Mouse (Mus musculus) c-Kit-positive CD71-positive TER-119-negative erythroid progenitor cells, embryonic 14.5 days (primary cell): Measurements from ENCODE around the gene Bak1.

Experiments used
- DNase-seq: peaks from one replicate; pipeline ENCODE4 v3.0.0-alpha.2; 2013; ENCODE audit warnings: low read depth

The Bak1 gene

DNA sequence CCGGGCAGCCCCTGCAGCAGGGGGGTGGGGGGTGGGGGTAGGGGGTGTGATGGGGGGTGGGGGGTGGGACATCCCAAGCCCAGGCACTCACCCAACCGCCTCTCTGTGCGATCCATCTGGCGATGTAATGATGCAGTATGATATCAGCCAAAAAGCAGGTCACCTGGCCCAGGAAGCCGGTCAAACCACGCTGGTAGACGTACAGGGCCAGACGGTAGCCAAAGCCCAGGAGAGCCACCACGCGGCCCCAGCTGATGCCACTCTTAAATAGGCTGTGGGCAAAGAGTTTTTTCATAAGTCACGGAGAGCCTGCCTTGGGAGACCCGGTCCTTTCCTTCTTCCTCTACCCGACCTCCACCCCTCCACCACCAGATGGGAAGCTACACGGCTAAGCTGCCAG lies 7.7 kb downstream of the Bak1 start:
- no peak for DNase-seq

DNA sequence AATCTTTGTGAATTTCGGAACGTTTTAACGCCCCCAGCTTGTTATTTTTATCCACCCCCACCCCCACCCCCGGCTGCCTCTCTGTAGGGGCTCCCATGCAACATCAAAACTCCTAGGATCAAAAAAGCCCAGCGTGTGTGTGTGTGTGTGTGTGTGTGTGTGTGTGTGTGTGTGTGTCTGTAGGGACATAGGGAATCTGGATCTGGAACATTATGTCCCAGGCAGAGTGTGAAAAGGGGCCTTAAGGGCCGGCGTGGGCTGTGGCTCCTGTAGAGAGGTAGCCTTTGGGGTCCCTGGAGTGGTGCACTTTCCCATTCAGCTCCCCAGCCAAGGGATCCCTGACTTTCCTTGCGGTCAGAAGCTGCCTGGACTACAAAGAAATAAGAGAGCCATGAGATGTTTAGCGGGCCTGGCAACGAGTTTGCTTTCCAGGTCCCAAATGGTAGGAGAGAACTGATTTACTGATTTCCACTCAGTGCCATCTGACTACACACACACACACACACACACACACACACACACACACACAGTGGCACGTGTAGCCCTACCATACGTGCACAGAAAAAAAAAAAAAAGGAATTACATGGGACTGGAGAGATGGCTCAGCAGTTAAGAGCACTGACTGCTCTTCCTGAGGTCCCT lies 10.1 kb downstream of the Bak1 start:
- no peak for DNase-seq

DNA sequence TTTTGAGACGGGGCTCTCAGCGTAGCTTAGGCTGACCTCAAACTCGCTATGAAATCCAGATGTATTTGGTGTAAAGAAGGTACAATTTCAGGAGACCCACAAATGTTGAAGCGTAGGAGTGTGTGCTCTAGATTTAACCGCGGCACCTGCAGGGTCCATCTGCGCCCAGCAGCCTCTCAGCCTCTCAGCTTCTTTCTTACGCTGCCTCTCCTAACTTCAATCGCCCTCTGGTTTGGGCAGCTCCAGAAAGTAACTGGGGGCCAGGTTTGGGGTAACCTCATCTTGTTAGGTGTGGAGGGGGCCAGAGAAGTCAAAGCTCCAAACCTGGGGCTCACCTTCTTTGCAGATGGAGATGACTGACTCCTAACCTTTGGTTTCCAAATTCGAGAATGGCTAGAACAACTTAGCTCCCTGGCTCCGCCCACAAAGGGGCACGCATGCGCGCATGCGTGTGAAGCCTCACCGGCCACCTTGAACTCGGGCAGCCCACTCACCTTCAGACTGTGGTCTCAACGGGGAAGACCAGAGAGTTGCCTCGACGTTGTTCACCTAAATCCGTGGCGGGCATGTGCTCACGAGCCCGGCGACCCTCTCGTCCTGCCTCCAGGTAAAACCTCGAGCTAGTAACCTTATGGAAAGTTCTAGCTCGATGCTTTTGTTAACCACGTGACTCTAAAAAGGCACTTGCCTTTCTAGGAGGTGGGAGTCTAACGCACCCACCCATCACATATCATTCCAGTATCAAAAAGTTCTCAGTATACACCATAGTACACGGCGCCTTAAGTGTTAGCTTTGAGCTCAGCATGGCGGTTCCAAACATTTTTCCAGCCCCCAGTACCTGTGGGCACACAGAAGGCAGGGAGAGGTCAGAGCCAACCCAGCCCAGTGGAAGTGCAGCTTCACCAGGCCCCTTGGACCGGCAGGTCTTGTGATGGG lies 11.0 kb downstream of the Bak1 start:
- peak; percentile 92 for DNase-seq

DNA sequence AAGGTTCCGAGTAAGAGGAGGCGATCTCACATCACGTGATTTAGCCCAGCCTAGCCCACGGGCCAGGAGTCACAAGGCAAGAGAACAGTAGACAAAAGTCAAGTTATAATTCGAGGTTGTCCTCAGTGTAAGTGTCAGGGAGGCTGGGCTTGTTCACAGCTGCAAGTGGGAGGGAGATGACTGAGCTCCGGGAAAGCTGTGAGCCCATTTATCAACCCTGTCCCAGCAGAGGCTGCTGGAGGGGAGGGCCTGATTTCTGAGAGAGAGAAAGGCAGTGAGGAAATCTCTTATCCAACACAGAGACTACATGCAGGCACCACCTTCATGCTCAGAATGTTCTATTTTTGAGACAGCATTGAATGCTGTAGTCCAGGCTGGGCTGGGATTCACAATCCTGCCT lies 15.9 kb downstream of the Bak1 start:
- peak; percentile 59 for DNase-seq

DNA sequence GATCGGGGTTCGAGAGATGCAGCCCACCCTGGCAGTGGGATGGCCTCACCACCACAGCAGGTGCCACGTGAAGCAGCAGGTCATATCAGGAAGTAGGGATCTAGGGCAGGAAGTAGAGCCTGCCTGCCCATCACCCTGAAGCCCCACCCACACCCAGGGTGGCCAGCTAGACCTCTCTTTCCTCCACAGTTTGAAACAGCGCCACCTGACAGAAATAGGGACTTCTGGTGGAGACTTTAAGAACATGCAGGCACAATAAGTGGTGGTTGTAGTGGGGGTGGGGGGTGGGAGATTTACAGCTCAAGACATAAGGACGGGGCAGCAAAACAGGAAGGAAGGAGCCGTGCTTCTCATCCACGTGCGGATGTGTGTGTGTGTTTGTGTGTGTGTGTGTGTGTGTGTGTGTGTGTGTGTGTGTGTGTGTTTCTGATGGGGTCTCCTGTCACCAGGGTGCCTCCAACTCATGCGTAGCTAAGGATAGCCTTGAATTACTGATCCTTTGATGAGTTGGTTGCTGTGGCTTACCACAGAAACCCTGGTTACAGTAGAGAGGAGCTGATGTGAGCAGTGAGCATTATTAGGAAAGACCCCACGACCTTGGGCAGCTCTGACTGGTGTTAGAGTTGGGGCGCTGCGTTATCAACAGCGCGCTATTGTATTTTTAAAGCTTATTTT lies 16.7 kb downstream of the Bak1 start:
- DNase-seq, result peak; percentile 56

DNA sequence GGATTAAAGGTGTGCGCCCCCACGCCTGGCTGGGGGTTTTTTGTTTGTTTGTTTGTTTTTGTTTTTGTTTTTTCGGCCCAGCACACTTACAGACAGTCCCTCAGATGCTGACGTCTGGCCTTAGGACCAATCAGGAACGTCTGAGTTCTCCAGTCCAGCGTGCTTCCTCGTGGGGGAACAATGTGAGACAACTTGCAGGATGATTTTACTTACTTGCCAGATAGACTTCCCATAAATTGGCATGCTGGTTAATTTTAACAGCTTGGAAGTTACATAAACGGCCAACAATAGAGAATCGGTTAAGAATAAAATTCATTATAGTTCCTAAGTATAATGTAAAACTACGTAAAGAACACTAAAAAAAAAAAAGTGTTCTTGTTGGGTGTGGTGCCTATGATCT lies 17.6 kb downstream of the Bak1 start:
- DNase-seq, result no peak

DNA sequence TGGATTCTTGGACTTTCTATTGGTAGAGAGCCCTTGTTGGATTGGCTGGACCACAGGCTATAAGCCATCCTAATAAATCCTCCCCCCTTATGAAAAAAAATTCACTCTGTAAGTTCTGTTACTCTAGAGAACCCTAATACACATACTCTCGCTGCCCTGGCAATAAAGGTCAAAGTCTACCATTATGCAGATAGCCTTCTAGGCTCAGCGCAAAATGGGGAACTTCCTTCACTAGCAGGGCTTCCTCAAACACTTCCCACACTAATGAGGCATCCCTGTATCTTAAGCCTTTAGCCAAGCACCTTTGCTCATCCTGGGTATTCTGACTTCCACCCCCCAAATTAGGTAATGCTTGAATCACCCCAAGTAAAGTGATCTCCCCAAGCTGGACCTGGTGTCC lies 20.5 kb downstream of the Bak1 start:
- DNase-seq, result no peak

DNA sequence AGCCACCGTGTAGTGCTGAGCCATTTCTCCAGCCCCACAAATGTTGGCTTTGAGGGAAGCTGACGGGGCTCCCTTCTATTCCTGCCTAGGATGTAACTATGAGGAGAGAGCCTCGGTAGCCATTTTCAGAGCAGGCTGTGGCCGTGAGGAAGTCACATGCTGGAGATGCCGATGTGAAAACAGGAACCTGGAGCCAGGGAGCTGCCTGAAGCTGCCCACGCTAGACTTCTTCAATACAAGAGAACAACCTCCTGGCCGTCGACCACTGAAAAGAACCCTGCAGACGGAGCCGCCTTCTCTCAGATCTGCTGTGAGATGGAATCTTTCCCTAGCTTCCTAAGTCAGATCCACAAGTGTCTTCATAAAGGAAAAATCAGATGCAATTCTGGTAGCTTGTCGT lies 23.2 kb downstream of the Bak1 start:
- DNase-seq, result no peak

DNA sequence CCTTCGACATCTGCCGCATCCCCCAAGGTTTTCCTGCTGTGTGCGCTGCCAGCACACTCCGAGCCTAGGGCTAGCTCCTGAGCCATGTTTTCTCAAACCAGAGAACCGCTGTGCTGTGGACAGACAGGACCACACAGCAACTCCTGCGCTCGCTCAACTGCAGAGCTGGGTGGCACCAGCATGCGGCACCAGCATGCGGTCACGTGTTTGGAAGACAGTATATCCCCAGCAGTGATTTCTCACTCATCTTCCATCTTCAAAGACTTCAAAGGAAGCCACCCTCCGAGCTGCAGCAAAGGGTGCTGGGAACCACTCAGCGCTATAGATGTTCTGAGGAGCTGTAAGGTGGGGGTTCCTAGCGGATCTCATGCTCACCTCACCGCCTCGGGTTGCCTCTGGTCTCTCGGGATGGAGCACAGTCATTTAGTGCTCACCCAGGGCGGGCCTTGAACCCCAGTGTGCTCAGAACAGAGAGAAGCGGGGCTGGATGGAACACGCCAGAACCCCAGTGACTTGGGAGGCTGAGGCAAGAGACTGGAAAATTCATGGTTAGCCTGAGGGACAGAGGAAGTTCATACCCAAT lies 23.8 kb downstream of the Bak1 start:
- DNase-seq, result no peak

DNA sequence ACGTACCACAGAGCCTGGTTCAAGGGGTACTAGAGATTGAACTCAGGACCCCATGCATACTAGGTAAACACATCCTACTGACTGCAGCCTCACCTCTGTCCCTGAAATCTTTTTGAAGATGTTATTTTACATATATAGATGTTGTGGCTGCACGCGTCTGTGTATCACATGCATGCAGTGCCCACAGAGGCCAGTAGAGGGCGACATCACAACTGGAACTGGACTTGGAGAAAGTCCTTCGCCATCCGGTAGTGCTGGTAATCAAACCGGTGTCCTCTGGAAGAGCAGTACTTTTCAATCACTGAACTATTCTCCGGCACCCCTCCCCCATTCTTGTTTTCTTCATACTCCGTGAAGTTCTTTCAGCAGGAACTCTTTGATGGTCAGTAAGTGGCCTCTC lies 24.4 kb downstream of the Bak1 start:
- peak; percentile 50 for DNase-seq

DNA sequence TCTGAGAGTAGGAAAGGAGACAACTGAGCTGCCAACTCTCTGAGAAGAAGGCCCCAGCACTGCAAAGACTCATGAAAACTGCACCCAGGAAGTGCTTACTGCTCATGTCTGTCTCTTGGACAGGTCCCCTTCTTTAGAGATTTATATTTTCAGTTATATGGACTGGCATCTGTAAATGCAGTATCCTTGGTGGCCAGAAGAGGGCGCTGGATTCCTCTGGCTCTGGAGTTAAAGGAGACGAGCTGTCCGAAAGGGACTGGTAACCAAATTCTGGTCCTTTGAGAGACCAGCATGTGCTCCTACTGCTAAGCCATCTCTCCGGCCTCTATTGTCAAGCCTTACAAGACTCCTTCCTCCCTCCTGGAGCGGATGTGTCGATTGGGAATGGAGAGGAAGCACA lies 26.9 kb downstream of the Bak1 start:
- DNase-seq, result peak; percentile 34

DNA sequence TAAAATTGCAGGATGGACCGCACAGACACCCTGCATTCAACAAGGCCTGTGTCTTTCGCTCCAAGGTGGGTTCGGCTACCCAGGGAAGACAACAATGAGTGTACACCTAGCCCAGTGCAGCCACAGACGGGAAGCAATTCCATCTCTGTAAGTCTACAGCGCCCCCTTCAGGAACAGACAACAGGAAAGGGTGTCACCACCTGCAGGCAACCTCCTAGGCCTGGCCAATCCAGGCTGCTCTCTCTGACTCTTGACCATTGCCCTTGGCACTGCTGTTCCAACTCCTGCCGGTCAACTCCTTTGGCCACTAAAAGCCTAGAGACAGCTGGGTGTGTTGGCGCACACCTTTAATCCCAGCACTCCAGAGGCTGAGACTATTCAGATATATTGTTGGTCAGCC lies 27.7 kb downstream of the Bak1 start:
- DNase-seq, result peak; percentile 31

DNA sequence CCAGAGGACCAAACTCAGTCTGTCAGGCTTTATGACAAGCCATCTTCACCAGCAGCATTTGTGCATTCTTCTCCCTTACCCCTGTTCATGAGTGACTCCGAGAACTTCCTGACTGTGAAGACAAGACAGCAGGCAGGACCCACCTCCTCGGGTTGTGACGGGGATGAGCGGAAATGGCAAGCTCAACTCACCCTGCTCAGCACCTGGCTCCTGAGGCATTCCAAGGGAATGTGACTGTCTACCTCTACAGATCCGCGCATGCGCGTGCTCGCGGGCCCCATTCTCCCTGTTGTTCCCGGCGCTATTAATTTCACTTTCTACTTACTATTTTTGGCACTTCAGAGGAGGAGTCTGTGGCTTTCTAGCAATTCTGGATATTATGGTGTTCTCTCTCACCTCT lies 28.8 kb downstream of the Bak1 start:
- DNase-seq, result no peak

DNA sequence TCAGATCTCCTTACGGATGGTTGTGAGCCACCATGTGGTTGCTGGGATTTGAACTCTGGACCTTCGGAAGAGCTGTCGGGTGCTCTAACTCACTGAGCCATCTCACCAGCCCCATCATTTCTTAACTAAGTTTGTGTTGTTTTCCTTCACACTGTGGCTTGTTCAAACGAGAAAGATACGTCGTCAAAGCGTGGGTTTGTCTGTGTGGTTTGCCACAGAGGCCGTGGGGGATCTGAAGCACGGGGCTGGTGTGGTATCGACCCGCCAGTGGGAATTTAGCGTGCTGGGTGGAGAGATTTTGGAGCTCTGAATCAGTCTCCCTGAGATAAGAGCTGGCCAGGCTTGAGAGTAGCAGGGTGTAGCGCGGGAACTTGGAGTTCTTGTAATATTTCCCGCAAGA lies 30.5 kb downstream of the Bak1 start:
- DNase-seq, result no peak

DNA sequence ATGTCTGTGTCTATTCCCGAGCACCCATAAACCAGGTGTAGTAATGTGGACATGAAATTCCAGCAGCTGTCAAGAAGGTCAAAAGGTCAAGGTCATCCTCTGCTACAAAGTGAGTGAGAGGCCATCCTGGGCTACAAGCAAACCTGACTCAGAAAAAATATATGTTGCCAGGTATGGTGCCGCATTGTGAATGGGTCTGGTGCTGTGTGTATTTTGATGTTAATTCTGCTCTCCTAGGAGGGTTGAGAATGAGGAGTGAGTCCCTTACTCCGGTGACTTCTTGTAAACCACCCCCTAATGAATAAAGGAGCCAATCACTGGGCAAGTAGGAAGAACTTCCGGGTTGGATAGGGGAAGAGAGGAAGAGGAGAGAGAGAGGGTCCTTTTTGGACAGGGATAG lies 31.1 kb downstream of the Bak1 start:
- no peak for DNase-seq

DNA sequence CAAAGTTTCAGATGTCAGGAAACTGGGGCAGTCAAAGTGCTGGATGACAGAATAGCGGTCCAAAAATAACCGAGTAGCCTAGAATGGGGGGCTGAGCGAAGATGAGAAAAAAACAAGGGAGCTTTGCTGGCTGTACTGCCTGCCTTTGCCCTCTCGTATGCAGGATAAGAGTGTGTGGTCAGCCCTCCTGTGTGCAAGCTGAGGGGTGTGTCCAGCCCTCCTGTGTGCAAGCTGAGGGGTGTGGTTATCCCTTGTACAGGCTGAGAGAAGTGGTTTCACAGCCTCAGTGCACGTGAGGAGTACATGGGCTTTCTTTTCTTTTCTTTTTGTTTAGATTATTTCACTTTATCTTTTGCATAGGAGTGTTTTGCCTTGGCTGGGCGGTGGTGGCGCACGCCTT lies 33.2 kb downstream of the Bak1 start:
- no peak for DNase-seq

DNA sequence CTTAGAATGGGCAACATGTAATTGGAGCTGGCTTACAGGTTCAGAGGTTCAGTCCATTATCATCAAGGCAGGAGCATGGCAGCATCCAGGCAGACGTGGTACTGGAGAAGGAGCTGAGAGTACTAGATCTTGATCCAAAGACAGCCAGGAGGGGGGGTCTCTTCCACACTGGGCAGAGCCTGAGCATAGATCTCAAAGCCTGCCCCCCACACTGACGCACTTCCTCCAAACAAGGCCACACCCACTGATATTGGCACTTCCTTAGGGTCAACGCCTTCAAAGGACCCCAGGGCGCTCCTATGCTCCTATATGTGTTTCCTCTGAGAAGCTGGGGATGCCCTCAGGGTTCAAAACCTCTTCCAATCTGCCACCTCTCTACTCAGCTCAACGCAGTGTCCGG lies 33.8 kb downstream of the Bak1 start:
- no peak for DNase-seq

DNA sequence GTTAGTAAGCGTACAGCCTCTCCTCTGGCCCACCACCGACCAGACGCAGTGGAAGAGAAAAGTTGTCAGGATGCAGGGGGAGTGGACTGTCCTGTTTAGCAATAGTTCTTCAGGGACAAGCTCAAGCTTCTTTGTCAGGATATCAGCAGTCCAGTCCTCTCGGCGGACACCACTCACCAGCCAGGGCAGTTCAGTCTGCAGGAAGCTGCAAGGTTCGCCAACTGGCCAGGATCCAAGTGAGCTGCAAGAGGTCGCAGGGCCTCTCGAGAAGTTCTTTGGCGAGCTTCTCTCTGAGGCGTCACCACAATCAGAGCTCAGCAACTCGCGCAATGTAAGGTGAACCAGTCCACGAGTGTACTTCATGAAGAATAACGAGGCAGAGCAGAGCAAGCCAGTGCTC lies 34.4 kb downstream of the Bak1 start:
- DNase-seq, result no peak

DNA sequence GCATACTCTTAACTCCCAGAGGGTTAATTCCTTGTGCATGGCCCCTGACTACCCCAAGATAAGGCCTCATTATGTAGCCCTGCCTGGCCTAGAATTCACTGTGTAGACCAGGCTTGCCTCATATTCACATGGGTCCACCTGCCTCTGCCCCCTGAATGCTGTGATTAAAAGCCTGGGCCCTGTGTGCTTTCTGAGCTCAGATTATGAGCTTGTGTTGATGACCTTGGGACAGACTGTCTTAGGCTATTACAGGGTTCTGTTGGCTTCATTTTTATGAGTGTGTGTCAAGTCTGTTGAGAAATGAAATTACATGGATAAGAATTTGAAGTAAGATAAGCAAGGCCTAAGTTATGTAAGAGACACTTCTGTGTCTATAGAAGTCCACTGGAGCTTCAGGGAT lies 38.3 kb downstream of the Bak1 start:
- no peak for DNase-seq

DNA sequence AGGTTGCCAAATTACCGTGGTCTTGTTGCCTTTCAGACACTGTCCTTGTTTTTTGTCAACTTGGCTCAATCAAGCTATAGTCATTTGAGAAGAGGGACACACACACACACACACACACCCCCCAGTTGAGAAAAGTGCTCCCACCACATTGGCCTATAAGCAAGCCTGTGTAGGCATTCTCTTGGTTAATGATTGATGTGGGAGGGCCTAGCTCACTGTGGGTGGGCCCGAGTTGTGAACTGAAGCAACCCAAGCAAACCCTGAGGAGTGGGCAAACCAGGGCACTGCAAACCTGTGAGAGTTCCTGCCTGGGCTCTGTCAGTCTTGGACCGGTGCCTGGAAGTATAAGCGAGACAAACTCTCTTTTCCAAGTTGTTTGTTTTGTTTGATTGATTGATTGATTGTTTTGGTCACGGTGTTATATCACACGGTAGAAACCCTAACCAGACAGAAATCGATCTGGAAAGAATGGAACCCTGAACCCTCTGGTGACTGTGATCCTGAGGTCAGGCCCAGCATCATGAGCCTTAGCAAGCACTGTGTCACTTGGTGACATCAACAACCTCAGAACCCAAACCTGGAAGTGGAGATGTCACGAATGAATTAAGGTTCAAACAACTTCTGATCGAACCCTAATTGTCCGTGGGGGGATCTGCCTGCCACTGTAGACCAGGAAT lies 43.2 kb downstream of the Bak1 start:
- no peak for DNase-seq

DNA sequence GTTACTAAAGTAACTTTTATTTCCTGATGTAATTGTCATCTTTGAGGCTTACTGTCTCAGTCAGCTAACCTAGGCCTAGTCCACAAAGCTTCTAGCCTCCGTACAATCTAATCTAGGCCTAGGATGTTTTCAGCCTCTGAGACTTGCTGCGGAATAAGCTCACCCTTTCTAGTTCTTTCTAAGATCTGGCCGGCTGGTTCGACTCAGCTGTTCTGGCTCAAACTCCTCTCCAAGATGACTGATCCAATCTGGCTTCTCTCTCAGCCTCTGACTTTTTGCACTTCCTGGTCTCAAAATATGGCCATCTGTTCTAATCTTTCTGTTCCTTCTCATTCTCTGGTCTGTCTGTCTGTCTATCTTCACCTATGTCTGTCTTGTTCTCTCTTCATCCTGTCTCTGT lies 45.4 kb downstream of the Bak1 start:
- no peak for DNase-seq

DNA sequence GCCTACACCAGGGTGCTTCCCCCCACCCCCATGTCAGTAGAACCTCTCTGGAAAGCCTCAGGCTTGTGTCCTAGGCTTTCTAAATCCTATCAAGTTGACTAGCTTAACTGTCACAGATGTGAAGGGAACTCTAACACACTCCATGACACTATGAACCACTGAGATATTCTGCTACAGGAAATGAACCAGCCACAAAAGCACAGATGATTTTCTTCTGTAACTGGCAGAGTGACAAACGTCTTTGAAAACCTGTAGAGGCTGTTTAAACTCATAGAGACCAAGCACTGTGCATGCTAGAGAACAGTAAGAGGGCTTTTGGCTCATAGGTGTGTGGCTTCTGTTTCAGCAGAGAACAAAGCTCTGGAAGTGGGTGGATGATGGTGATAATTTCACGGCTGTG lies 47.8 kb downstream of the Bak1 start:
- no peak for DNase-seq
